Comparison of ENCODE assay signal across 8 mouse cellular contexts in the genomic region with DNA sequence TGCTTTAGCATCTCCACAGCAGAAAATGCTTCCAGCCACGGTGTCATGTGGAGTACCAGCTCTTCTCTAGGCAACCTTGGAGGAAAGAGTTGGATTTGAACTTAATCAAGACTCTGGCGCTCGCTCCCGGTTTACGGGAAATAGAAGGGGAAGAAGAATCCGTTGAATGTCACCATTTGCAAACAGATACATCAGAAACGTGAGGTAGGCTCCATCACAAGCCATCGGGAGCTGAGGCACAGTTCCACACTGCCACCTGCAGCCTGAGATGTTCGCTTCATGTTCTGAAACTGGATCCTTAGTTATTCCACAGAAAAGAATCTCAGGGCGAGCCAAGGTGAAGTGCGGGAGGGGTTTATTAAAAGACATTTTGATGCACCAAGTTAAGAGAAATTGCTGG.
DNase-seq lines count a peak whose midpoint lies in the region; ATAC-seq and TF ChIP-seq lines count a peak whose summit lies in the region.
"Had no signal": no experiment of that assay in that cellular context is flagged by ENCODE, and none has a peak within 500 bp of the region (broad histone marks: within the 10 kb centered on the region; RNA-seq: fewer than 3 reads in every experiment).

No protein-coding gene starts in this region.

- no peak overlapping the region for H3K4me2 ChIP-seq in lung, postnatal 0 days (replicated peaks; ENCODE audit: low read depth, low read length)
- no peak overlapping the region for H3K4me2 ChIP-seq in intestine, embryonic 15.5 days (replicated peaks)

- TF ChIP-seq CTCF in lung, postnatal 0 days (IDR thresholded peaks at IDR 0.05), result peak; percentile 14; the same call in 1 of the 2 replicates
- TF ChIP-seq CTCF in lung, adult 2 months (IDR thresholded peaks at IDR 0.05; ENCODE audit: insufficient read depth, low read length), result no peak
- peak; percentile 70 for TF ChIP-seq CTCF in cortical plate, adult 2 months (IDR thresholded peaks at IDR 0.05; ENCODE audit: extremely low read depth, insufficient read depth, low read length)
- no peak for TF ChIP-seq CTCF in gastrocnemius, adult 2 months (IDR thresholded peaks at IDR 0.05)

- 47% methylated on average over 11 of the region's 11 CpGs for whole genome bisulfite sequencing in lung, postnatal 0 days
- 47% methylated on average over 11 of the region's 11 CpGs for WGBS in lung, adult 2 months
- WGBS in intestine, embryonic 15.5 days, result 45% methylated on average over 11 of the region's 11 CpGs

- TF ChIP-seq POLR2A in lung, adult 2 months (IDR thresholded peaks at IDR 0.05; ENCODE audit: borderline replicate concordance, extremely low read depth, low read depth, low read length), result no peak
- TF ChIP-seq POLR2A in cortical plate, adult 2 months (IDR thresholded peaks at IDR 0.05; ENCODE audit: extremely low read depth, insufficient read depth, low read length), result no peak

- no peak for TF ChIP-seq EP300 in lung, postnatal 0 days (IDR thresholded peaks at IDR 0.05)

- no peak overlapping the region for H3K27ac ChIP-seq in lung, postnatal 0 days (ENCODE audit: low read length)
- H3K27ac ChIP-seq in cortical plate, adult 2 months (ENCODE audit: insufficient read depth, low read length), result no peak overlapping the region
- H3K27ac ChIP-seq in gastrocnemius, adult 2 months, result no peak overlapping the region
- no peak overlapping the region for H3K27ac ChIP-seq in intestine, embryonic 15.5 days

- no peaks in the 10 kb centered on the region for H3K9me3 ChIP-seq in lung, postnatal 0 days (ENCODE audit: low read length)
- no peaks in the 10 kb centered on the region for H3K9me3 ChIP-seq in intestine, embryonic 15.5 days

- ATAC-seq in lung, postnatal 0 days, result no peak
- ATAC-seq in intestine, embryonic 15.5 days, result no peak

- no peaks in the 10 kb centered on the region for H3K36me3 ChIP-seq in lung, postnatal 0 days (ENCODE audit: insufficient read depth, low read length)
- no peaks in the 10 kb centered on the region for H3K36me3 ChIP-seq in intestine, embryonic 15.5 days

- no peaks in the 10 kb centered on the region for H3K27me3 ChIP-seq in lung, postnatal 0 days (replicated peaks; ENCODE audit: insufficient read depth, low read length)
- no peaks in the 10 kb centered on the region for H3K27me3 ChIP-seq in intestine, embryonic 15.5 days (replicated peaks)

- no peak overlapping the region for H3K4me3 ChIP-seq in lung, postnatal 0 days (ENCODE audit: low read depth, low read length)
- H3K4me3 ChIP-seq in lung, adult 2 months (replicated peaks; ENCODE audit: extremely low read depth, low read depth, low read length), result no peak overlapping the region
- H3K4me3 ChIP-seq in cortical plate, adult 2 months (ENCODE audit: insufficient read depth, low read length), result peak overlapping the region; percentile 5; the same call in 1 of the 2 replicates
- H3K4me3 ChIP-seq in gastrocnemius, adult 2 months, result no peak overlapping the region
- no peak overlapping the region for H3K4me3 ChIP-seq in intestine, embryonic 15.5 days (replicated peaks)

- no peaks in the 10 kb centered on the region for H3K4me1 ChIP-seq in lung, postnatal 0 days (ENCODE audit: insufficient read depth, low read depth, low read length)
- H3K4me1 ChIP-seq in lung, adult 2 months (ENCODE audit: control insufficient read depth, insufficient read depth, low read length), result no peaks in the 10 kb centered on the region
- H3K4me1 ChIP-seq in cortical plate, adult 2 months (ENCODE audit: control insufficient read depth, insufficient read depth, low read length), result no peaks in the 10 kb centered on the region
- H3K4me1 ChIP-seq in intestine, embryonic 15.5 days (replicated peaks), result no peaks in the 10 kb centered on the region

- intact Hi-C loops in gastrocnemius, adult 2 months (cut with DNase I), result no loop called here

- DNase-seq in lung, postnatal 0 days (ENCODE audit: low spot score), result no peak
- DNase-seq in lung, adult 2 months, result no peak
- DNase-seq in layer of hippocampus, postnatal 14 days (ENCODE audit: low spot score in 2 of 2), result peak; percentile 34 to 62
- DNase-seq in right cerebral cortex, postnatal 36 days (ENCODE audit: low spot score in 2 of 2), result peak; percentile 32 to 35
- no peak for DNase-seq in gastrocnemius, adult 2 months
- DNase-seq: thymus, adult 18-20 months had no signal

- no peak overlapping the region for H3K9ac ChIP-seq in lung, postnatal 0 days (replicated peaks; ENCODE audit: low read depth)
- no peak overlapping the region for H3K9ac ChIP-seq in intestine, embryonic 15.5 days

Comparison
In these comparisons a context has a peak if more than half of its experiments do, and no peak if none do; other contexts are left out.
1. CTCF ChIP-seq: peak in lung, postnatal 0 days (single experiment) and cortical plate, adult 2 months (single experiment); none in lung, adult 2 months (single experiment) and gastrocnemius, adult 2 months (single experiment).
2. DNase-seq: peak in layer of hippocampus, postnatal 14 days (2 of 2) and right cerebral cortex, postnatal 36 days (2 of 2); none in lung, postnatal 0 days (single experiment), lung, adult 2 months (single experiment) and gastrocnemius, adult 2 months (single experiment).